Mouse (Mus musculus) erythroblast, embryonic 14.5 days (primary cell): Measurements from ENCODE around the gene Vamp8.

ENCODE experiments used
- GATA1 ChIP-seq: IDR thresholded peaks from 2 replicates; pipeline ENCODE4 v1.6.1; 2012; ENCODE audit warnings: low read length, inconsistent platforms, mixed read lengths
- TAL1 ChIP-seq: IDR thresholded peaks from 3 replicates; pipeline ENCODE4 v1.6.1; 2012; ENCODE audit warnings: low read length, inconsistent platforms, mixed read lengths

- TF ChIP-seq TAL1 (no peak), GATA1 (no peak)
Observed at GRCm38 (mm10) chr6:72360599-72360935, 29.9 kb downstream of the Vamp8 start.
